Mouse (Mus musculus) liver, postnatal 0 days (tissue): ENCODE results near the gene Mapkapk5. TPM values are rescaled to one million over a fixed set of nuclear protein-coding genes. Genes with fewer than 3 reads are reported as not detected.
A peak's percentile ranks its signal among the peaks of the same experiment; 100 is the strongest.

Experiments used
- ATAC-seq: fragments of 200-750 bp; cut with Nextera tagmentation; 2 replicates; pipeline ENCODE4 v1.8.0; 2017; ENCODE audit warnings: mild to moderate bottlenecking, moderate library complexity
- DNase-seq: peaks from one replicate; pipeline ENCODE4 v3.0.0-alpha.2; 2016
- H3K27ac ChIP-seq: fragments of 300-500 bp; sonication (generic); 2 replicates; pipeline ENCODE4 v1.5.1; 2014; ENCODE audit warnings: antibody characterized with exemption, moderate library complexity, mild to moderate bottlenecking, low read depth
- H3K27me3 ChIP-seq: fragments of 300-500 bp; sonication (generic); 2 replicates; pipeline ENCODE4 v1.6.1; 2014; ENCODE audit warnings: low read length, control low read depth, mixed read lengths; ENCODE audit not compliant: insufficient read depth
- H3K36me3 ChIP-seq: fragments of 300-500 bp; sonication (generic); replicated peaks from 2 replicates; pipeline ENCODE4 v1.6.1; 2014; ENCODE audit warnings: mild to moderate bottlenecking, control low read depth, low read length, moderate library complexity, mixed read lengths; ENCODE audit not compliant: insufficient read depth
- H3K4me1 ChIP-seq: fragments of 300-500 bp; sonication (generic); 2 replicates; pipeline ENCODE4 v1.6.1; 2014; ENCODE audit warnings: antibody characterized with exemption, mild to moderate bottlenecking, control low read depth; ENCODE audit not compliant: insufficient read depth
- H3K4me2 ChIP-seq: fragments of 300-500 bp; sonication (generic); 2 replicates; pipeline ENCODE4 v1.6.1; 2014; ENCODE audit warnings: low read depth, mild to moderate bottlenecking, low read length, moderate library complexity, mixed read lengths
- H3K4me3 ChIP-seq: fragments of 300-500 bp; sonication (generic); 2 replicates; pipeline ENCODE4 v1.5.1; 2014; ENCODE audit warnings: low read depth, low read length
- H3K9ac ChIP-seq: fragments of 300-500 bp; sonication (generic); replicated peaks from 2 replicates; pipeline ENCODE4 v1.6.1; 2014; ENCODE audit warnings: mild to moderate bottlenecking, moderate library complexity
- H3K9me3 ChIP-seq: fragments of 300-500 bp; sonication (generic); 2 replicates; pipeline ENCODE4 v1.6.1; 2016; ENCODE audit warnings: mild to moderate bottlenecking, control low read depth, low read length, mixed read lengths
- CTCF ChIP-seq: sonication (generic); IDR thresholded peaks from 2 replicates; pipeline ENCODE4 v1.5.1; 2016; ENCODE audit warnings: antibody characterized with exemption, low read depth
- EP300 ChIP-seq: IDR thresholded peaks from 2 replicates; pipeline ENCODE4 v1.6.1; 2016; ENCODE audit warnings: antibody characterized with exemption, low read depth, mild to moderate bottlenecking
- WGBS: fragments of 180-500 bp; shearing (Covaris S2); extraction: QIAGEN DNeasy Blood & Tissue Kit; methylation state at CpG from one replicate; pipeline ENCODE4 v1.1.7; 2014; ENCODE audit not compliant: insufficient replicate concordance; 5-methylcytosine and 5-hydroxymethylcytosine counted together
- polyA plus RNA-seq: library from polyadenylated mRNA; unstranded; fragments of >200 nt; fragmentation: Nextera tagmentation; extraction: Ambion mirVana; gene quantifications from 2 replicates; pipeline ENCODE4 v1.2.1, GENCODE M21; 2015

Mapkapk5 gene
- polyA plus RNA-seq, 1 experiment from 2014 or later: 18.1 TPM

DNA sequence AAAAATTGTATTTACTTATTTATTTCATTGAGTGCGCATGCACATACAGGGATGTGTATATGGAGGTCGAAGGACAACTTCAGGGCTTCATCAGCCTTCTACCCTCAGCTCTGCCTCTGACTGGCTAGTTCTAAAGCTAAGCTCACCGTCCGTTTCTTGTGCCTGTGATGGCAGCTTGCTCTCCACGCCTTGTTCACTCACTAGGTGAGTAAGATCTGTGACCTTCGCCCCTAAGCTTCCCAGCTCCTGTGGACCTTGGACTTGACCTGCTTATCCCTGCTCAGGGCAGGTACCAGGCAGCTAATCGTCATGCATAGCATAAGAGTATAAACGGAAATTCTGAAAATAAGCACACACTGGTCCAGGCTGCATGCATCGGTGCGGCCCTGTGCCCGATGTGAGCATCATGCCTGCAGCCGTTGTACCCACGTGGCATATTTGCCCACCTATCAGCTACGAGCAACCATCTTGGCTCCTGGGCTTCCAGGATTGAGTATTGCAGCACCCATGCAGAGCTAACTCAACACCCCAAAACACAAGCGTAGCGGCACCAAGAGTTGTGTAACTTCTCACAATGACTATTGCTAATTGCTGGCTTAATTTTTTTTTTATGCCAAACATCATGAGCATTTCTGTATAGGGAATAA is 20.5 kb upstream of the Mapkapk5 start:
- peak; percentile 75 for ATAC-seq
- H3K27ac ChIP-seq: peak overlapping the region; percentile 50

DNA sequence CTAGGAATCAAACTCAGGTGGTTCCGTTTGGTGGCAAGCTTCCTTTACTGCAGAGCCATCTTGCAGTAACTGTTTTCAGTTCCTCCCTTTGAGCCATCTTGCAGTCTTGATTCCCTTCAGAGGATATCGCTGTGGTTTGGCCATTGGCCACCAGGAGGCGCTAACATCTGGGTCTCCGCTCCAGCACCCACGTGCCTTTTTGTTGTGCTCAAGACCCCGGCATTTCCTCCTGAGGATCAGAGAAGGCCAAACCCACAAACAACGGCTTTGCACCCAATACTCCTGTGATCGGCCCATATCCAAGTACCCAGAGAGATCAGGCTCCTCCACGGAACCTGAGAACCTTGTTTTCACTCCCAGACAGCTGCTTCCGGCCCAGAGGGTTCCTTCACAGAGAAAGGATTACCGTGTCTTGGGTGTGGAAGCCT is 18.8 kb upstream of the Mapkapk5 start:
- H3K9me3 ChIP-seq: no peaks in the 10 kb centered on the region
- H3K4me2 ChIP-seq: peak overlapping the region; percentile 60
- WGBS: 3% methylated on average over 11 of the region's 11 CpGs
- peak; percentile 42 for ATAC-seq
- peaks cover 24% of the 10 kb centered on the region for H3K36me3 ChIP-seq
- H3K4me1 ChIP-seq: peaks cover 6% of the 10 kb centered on the region; the same call in 1 of the 2 replicates
- H3K9ac ChIP-seq: 0 out of 2 replicates have a peak overlapping the region, but pooled peaks have one; percentile 9
- peak overlapping the region; percentile 27; the same call in 1 of the 2 replicates for H3K4me3 ChIP-seq
- no peaks in the 10 kb centered on the region for H3K27me3 ChIP-seq
- 0 out of 2 replicates have a peak overlapping the region, but pooled peaks have one; percentile 13 for H3K27ac ChIP-seq
- TF ChIP-seq CTCF: peak; percentile 96
- no peak for TF ChIP-seq EP300
- DNase-seq: peak; percentile 90

More for the DNA sequence above, 20.5 kb upstream of the Mapkapk5 start:
- peaks cover 40% of the 10 kb centered on the region for H3K36me3 ChIP-seq
- no peaks in the 10 kb centered on the region for H3K9me3 ChIP-seq
- no peak overlapping the region for H3K4me3 ChIP-seq
- peaks cover 6% of the 10 kb centered on the region; the same call in 1 of the 2 replicates for H3K4me1 ChIP-seq
- DNase-seq: peak; percentile 41
- TF ChIP-seq CTCF: no peak
- TF ChIP-seq EP300: no peak
- H3K27me3 ChIP-seq: no peaks in the 10 kb centered on the region
- H3K9ac ChIP-seq: no peak overlapping the region
- H3K4me2 ChIP-seq: no peak overlapping the region
- 71% methylated on average over 16 of the region's 16 CpGs for WGBS

DNA sequence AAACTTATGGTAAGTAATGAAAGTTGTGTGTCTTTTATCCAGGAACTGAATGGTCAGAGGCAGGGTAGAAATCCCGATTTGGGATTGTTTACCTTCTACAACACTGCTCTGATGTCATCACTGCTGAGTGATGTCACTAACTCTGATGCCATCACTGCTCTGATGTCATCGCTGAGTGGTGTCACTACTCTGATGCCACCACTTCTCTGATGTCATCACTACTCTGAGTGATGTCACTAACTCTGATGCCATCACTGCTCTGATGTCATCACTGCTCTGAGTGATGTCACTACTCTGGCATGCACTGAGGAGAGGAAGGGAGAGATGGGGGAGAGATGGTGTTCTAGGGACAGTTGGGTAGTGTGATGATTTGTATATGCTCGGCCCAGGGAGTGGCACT is 16.7 kb upstream of the Mapkapk5 start:
- Histone ChIP-seq H3K9me3 (no peaks in the 10 kb centered on the region), H3K9ac (no peak overlapping the region), H3K4me3 (no peak overlapping the region), H3K4me1 (peaks cover 6% of the 10 kb centered on the region; the same call in 1 of the 2 replicates), H3K27me3 (no peaks in the 10 kb centered on the region), H3K27ac (no peak overlapping the region), H3K36me3 (peaks cover 5% of the 10 kb centered on the region; the same call in 1 of the 2 replicates), H3K4me2 (no peak overlapping the region)
- TF ChIP-seq EP300 (no peak), CTCF (no peak)
- WGBS: 79% methylated on average over 3 of the region's 3 CpGs
- DNase-seq (no peak), ATAC-seq (no peak)

DNA sequence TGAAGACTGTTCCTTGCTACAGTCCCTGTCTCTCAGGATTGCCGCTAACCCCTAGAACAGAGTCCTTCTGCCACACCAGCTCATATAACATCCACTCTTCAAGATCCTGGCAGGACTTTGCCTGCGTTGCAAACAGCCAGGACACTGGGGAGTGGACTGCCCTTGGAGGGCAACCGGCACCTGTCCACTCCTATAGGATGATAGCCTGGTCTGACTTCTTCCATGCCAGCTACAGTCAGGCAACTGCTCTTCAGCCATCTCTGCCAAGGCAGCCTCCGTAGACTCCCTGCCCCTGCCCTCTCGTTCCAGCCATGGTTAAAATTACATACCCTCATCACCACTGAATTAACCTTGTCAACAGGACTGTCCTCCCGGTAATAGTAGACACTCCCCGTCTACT is 3.5 kb upstream of the Mapkapk5 start:
- 81% methylated on average over 7 of the region's 7 CpGs for WGBS
- Histone ChIP-seq H3K27me3 (no peaks in the 10 kb centered on the region), H3K4me1 (peaks cover 5% of the 10 kb centered on the region), H3K36me3 (no peaks in the 10 kb centered on the region), H3K9me3 (no peaks in the 10 kb centered on the region), H3K9ac (no peak overlapping the region), H3K4me2 (no peak overlapping the region), H3K27ac (no peak overlapping the region), H3K4me3 (no peak overlapping the region)
- DNase-seq: no peak
- no peak for ATAC-seq
- TF ChIP-seq CTCF (no peak), EP300 (no peak)

DNA sequence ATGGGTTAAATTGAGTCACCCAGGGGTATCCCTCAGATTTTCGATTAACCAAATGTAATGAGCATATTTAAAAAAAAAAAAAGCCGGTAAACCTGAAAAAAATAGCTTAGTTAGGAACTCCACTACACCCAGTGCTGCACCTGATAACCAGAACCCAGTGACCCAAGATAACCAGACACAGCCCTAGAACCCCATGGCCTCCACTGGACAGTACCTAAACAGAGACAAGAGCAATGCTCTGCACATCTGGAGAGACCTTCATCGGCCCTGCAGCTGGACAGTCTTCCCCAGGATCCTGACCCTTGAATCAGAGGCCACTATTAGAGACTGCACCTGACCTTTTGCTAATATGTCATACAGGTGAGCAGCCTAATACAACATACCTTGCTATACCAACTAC is 1.4 kb upstream of the Mapkapk5 start:
- 76% methylated on average over 3 of the region's 3 CpGs for WGBS
- Histone ChIP-seq H3K4me1 (peaks cover 18% of the 10 kb centered on the region), H3K4me3 (no peak overlapping the region), H3K27me3 (no peaks in the 10 kb centered on the region), H3K9me3 (no peaks in the 10 kb centered on the region), H3K36me3 (no peaks in the 10 kb centered on the region), H3K4me2 (peak overlapping the region; percentile 71), H3K9ac (no peak overlapping the region), H3K27ac (no peak overlapping the region)
- no peak for TF ChIP-seq CTCF
- TF ChIP-seq EP300: 0 out of 2 replicates have a peak, but pooled peaks have one; percentile 26
- DNase-seq: no peak
- no peak for ATAC-seq

DNA sequence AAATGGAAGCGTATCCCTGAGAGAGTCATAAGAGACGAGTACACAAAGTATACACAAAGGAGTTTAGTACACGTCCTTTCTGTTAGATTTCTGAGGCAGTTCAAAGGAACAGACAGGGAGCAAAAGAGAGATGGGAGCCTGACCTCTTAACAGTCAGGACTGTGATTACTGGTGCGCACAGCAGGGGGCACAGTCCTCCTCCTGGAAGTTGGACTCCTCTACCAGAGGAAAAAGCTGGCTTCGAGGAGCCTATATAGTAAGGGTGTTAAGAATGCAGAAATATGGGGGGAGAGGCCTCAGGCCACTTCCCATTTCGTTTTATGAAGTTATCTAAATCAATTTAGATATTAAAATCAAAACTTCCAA is 808 bp upstream of the Mapkapk5 start:
- Histone ChIP-seq H3K27me3 (no peaks in the 10 kb centered on the region), H3K36me3 (no peaks in the 10 kb centered on the region), H3K9ac (peak overlapping the region; percentile 89), H3K4me2 (peak overlapping the region; percentile 71), H3K27ac (peak overlapping the region; percentile 93), H3K9me3 (no peaks in the 10 kb centered on the region), H3K4me3 (peak overlapping the region; percentile 75), H3K4me1 (peaks cover 18% of the 10 kb centered on the region)
- DNase-seq (peak; percentile 70), ATAC-seq (peak; percentile 22)
- 11% methylated on average over 6 of the region's 6 CpGs for WGBS
- peak; percentile 76 for TF ChIP-seq CTCF
- TF ChIP-seq EP300: no peak
